Mouse (Mus musculus) intestine, embryonic 14.5 days (tissue): ENCODE measurements around the gene Iscu. TPM values are rescaled to one million over a fixed set of nuclear protein-coding genes. Genes with fewer than 3 reads are reported as not detected.

Experiments used
- ATAC-seq: fragments of 200-750 bp; cut with Nextera tagmentation; replicated peaks from 2 replicates; pipeline ENCODE4 v1.8.0; 2017; ENCODE audit warnings: low read depth, moderate number of reproducible peaks, moderate TSS enrichment, moderate library complexity; ENCODE audit not compliant: low FRiP score, low TSS enrichment
- DNase-seq: peaks from one replicate; pipeline ENCODE4 v3.0.0-alpha.2; 2018; ENCODE audit warnings: low spot score
- H3K27ac ChIP-seq: fragments of 300-500 bp; sonication (generic); 2 replicates; pipeline ENCODE4 v1.5.1; 2014; ENCODE audit warnings: low read depth, mild to moderate bottlenecking, control low read depth
- H3K27me3 ChIP-seq: fragments of 300-500 bp; sonication (generic); replicated peaks from 2 replicates; pipeline ENCODE4 v1.6.1; 2014; ENCODE audit warnings: low read length, control low read depth; ENCODE audit not compliant: control insufficient read depth, insufficient read depth
- H3K36me3 ChIP-seq: fragments of 300-500 bp; sonication (generic); 2 replicates; pipeline ENCODE4 v1.6.1; 2014; ENCODE audit warnings: low read length, control low read depth; ENCODE audit not compliant: control insufficient read depth, insufficient read depth
- H3K4me1 ChIP-seq: fragments of 300-500 bp; sonication (generic); replicated peaks from 2 replicates; pipeline ENCODE4 v1.6.1; 2014; ENCODE audit warnings: low read length, control low read depth, mixed read lengths; ENCODE audit not compliant: control insufficient read depth, insufficient read depth
- H3K4me2 ChIP-seq: fragments of 300-500 bp; sonication (generic); 2 replicates; pipeline ENCODE4 v1.6.1; 2014; ENCODE audit warnings: low read length
- H3K4me3 ChIP-seq: fragments of 300-500 bp; sonication (generic); 2 replicates; pipeline ENCODE4 v1.5.1; 2014; ENCODE audit warnings: low read depth, low read length, control low read depth, mixed read lengths
- H3K9ac ChIP-seq: fragments of 300-500 bp; sonication (generic); 2 replicates; pipeline ENCODE4 v1.6.1; 2014; ENCODE audit warnings: mild to moderate bottlenecking, low read length
- H3K9me3 ChIP-seq: fragments of 300-500 bp; sonication (generic); 2 replicates; pipeline ENCODE4 v1.6.1; 2016; ENCODE audit warnings: low read length, control low read depth; ENCODE audit not compliant: control insufficient read depth
- WGBS: fragments of 180-500 bp; shearing (Covaris S2); extraction: QIAGEN DNeasy Blood & Tissue Kit; methylation state at CpG from one replicate; pipeline ENCODE4 v1.1.7; 2014; 5-methylcytosine and 5-hydroxymethylcytosine counted together
- polyA plus RNA-seq: library from polyadenylated mRNA; unstranded; fragments of >200 nt; fragmentation: Nextera tagmentation; extraction: Ambion mirVana; gene quantifications from 2 replicates; pipeline ENCODE4 v1.2.1, GENCODE M21; 2014

The Iscu gene
- polyA plus RNA-seq, 1 experiment from 2014 or later: 108 TPM

DNA sequence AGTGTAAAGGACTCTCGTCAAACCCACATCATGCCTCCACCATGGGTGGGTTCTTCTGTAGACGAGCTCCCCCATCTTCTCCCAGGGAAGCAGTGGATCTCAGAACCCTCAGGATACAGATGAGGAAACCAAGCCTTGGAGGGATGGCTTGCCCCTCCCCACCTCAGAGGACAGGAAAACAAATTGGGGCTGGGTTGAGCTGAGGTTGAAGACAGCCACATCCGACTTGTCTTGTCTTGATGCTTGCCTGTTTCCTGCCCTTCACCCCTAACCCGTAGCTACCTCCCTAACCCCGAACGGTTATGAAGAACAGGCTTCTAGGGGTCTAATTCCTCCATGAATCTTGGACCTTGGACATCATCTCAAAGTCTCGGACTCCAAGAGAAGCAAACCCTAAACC lies 53.0 kb downstream of the Iscu start:
- Histone ChIP-seq H3K4me1 (no peaks in the 10 kb centered on the region), H3K4me2 (no peak overlapping the region), H3K27me3 (no peaks in the 10 kb centered on the region), H3K4me3 (no peak overlapping the region), H3K9me3 (no peaks in the 10 kb centered on the region), H3K36me3 (no peaks in the 10 kb centered on the region), H3K27ac (no peak overlapping the region), H3K9ac (no peak overlapping the region)
- 78% methylated on average over 7 of the region's 7 CpGs for WGBS
- DNase-seq (no peak), ATAC-seq (no peak)

DNA sequence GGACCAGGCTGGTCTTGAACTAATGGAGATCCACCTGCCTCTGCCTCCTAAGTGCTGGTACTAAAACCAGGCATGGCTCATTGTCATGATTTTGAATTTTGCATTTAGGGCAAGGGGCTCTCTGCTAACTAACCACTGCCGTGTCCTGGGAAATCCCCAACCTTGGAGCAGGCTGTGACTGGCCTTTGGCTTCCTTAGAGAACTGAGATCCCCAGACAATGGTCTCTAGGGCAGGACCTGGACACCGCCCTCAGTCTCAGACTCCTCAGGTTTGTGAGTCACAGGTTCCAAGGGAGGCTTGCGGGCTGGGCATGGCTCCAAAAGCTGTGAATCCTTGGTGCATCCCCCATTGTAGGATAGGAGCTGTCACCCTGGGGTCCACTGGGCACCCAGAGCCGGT lies 54.1 kb downstream of the Iscu start:
- H3K27ac ChIP-seq: no peak overlapping the region
- H3K4me3 ChIP-seq: no peak overlapping the region
- no peaks in the 10 kb centered on the region for H3K4me1 ChIP-seq
- H3K9me3 ChIP-seq: no peaks in the 10 kb centered on the region
- ATAC-seq (no peak), DNase-seq (no peak)
- WGBS: 83% methylated on average over 4 of the region's 4 CpGs
- no peak overlapping the region for H3K4me2 ChIP-seq
- no peaks in the 10 kb centered on the region for H3K27me3 ChIP-seq
- H3K9ac ChIP-seq: no peak overlapping the region
- H3K36me3 ChIP-seq: no peaks in the 10 kb centered on the region

Other genes starting within 250 kb of the Iscu start
- 1.6 and 2.4 TPM in 2 replicates for gene Cmklr1, start 122.3 kb upstream of the Iscu start, polyA plus RNA-seq
- gene 1700069L16Rik, start 48.0 kb upstream of the Iscu start, polyA plus RNA-seq: not detected in 2 replicates
- gene Ficd, start 36.9 kb upstream of the Iscu start, polyA plus RNA-seq: 3.3 and 3.6 TPM in 2 replicates
- gene Sart3, start 238 bp upstream of the Iscu start, polyA plus RNA-seq: 44.0 and 46.3 TPM in 2 replicates
- 41.9 and 46.1 TPM in 2 replicates for gene Tmem119, start 27.8 kb downstream of the Iscu start, polyA plus RNA-seq
- gene Selplg, start 59.9 kb downstream of the Iscu start, polyA plus RNA-seq: 4.0 and 4.7 TPM in 2 replicates
- gene Coro1c, start 136.0 kb downstream of the Iscu start, polyA plus RNA-seq: 185 and 200 TPM in 2 replicates
- 19.4 and 19.6 TPM in 2 replicates for gene Ssh1, start 221.1 kb downstream of the Iscu start, polyA plus RNA-seq
- 5.1 and 5.7 TPM in 2 replicates for gene Dao, start 231.0 kb downstream of the Iscu start, polyA plus RNA-seq